22 mouse cellular contexts compared by ENCODE assay signal in genomic region chr8:116141363-116141762, GRCm38 (mm10).
"Had no signal": no experiment of that assay in that cellular context is flagged by ENCODE, and none has a peak within 500 bp of the region (broad histone marks: within the 10 kb centered on the region; RNA-seq: fewer than 3 reads in every experiment).

No protein-coding gene starts in this region.

- H3K4me2 ChIP-seq: heart, embryonic 11.5 days; heart, embryonic 13.5 days; heart, embryonic 15.5 days; hindbrain, embryonic 13.5 days; hindbrain, embryonic 15.5 days; limb, embryonic 12.5 days; liver, embryonic 11.5 days; liver, embryonic 13.5 days had no signal

- DNase-seq: forebrain, postnatal 0 days; gastrocnemius, postnatal 14 days; gastrocnemius, postnatal 36 days; heart, adult 11 months; heart, adult 2 months; heart, postnatal 14 days; heart, postnatal 36 days; kidney, postnatal 10 days; kidney, postnatal 4 days; liver; liver, embryonic 13.5 days had no signal

- H3K4me1 ChIP-seq: heart, embryonic 15.5 days; liver, embryonic 13.5 days had no signal

- H3K27me3 ChIP-seq: heart, embryonic 15.5 days; hindbrain, embryonic 13.5 days; hindbrain, embryonic 15.5 days; liver, embryonic 13.5 days had no signal

- ATAC-seq: forebrain, postnatal 0 days; hindbrain, postnatal 0 days had no signal

- H3K36me3 ChIP-seq: heart, embryonic 13.5 days; heart, embryonic 15.5 days; hindbrain, embryonic 13.5 days; hindbrain, embryonic 15.5 days; limb, embryonic 10.5 days; limb, embryonic 12.5 days; liver, embryonic 13.5 days had no signal

- H3K9me3 ChIP-seq: heart, embryonic 15.5 days; hindbrain, embryonic 13.5 days; hindbrain, embryonic 15.5 days; limb, embryonic 10.5 days; limb, embryonic 12.5 days; liver, embryonic 13.5 days had no signal

- H3K27ac ChIP-seq: heart, adult 2 months; heart, embryonic 13.5 days; heart, embryonic 15.5 days; hindbrain, embryonic 13.5 days; hindbrain, embryonic 15.5 days; hindbrain, postnatal 0 days; layer of hippocampus, adult 2 months; left cerebral cortex, adult 2 months; limb, embryonic 10.5 days; limb, embryonic 12.5 days; liver, embryonic 13.5 days had no signal

- H3K4me3 ChIP-seq: heart, adult 2 months; heart, embryonic 13.5 days; heart, embryonic 15.5 days; hindbrain, embryonic 13.5 days; hindbrain, embryonic 15.5 days; layer of hippocampus, adult 2 months; left cerebral cortex, adult 2 months; limb, embryonic 10.5 days; limb, embryonic 12.5 days; liver, embryonic 13.5 days had no signal

- H3K9ac ChIP-seq: forebrain, postnatal 0 days; heart, embryonic 13.5 days; heart, embryonic 15.5 days; hindbrain, embryonic 13.5 days; hindbrain, embryonic 15.5 days; limb, embryonic 12.5 days; liver, embryonic 13.5 days had no signal
